Mouse (Mus musculus) liver, adult (tissue): ENCODE data around the gene Atp6v0a1.

ENCODE experiments used
- GATA4 ChIP-seq: IDR thresholded peaks from 2 replicates; pipeline ENCODE4 v1.6.1; 2014; ENCODE audit warnings: mild to moderate bottlenecking, low read length; ENCODE audit not compliant: insufficient replicate concordance

Atp6v0a1 gene

GRCm38 (mm10) chr11:101059473-101059872 lies 50.2 kb downstream of the Atp6v0a1 start:
- no peak for TF ChIP-seq GATA4

GRCm38 (mm10) chr11:101060126-101060525 lies 50.9 kb downstream of the Atp6v0a1 start:
- TF ChIP-seq GATA4: no peak

GRCm38 (mm10) chr11:101061049-101061448 lies 51.8 kb downstream of the Atp6v0a1 start:
- TF ChIP-seq GATA4: no peak

GRCm38 (mm10) chr11:101062165-101062884 lies 53.1 kb downstream of the Atp6v0a1 start:
- no peak for TF ChIP-seq GATA4

GRCm38 (mm10) chr11:101062971-101063675 lies 53.9 kb downstream of the Atp6v0a1 start:
- no peak for TF ChIP-seq GATA4

GRCm38 (mm10) chr11:101063676-101064327 lies 54.5 kb downstream of the Atp6v0a1 start:
- peak; percentile 51; the same call in 1 of the 2 replicates for TF ChIP-seq GATA4

GRCm38 (mm10) chr11:101064462-101064861 lies 55.2 kb downstream of the Atp6v0a1 start:
- no peak for TF ChIP-seq GATA4

GRCm38 (mm10) chr11:101065002-101065401 lies 55.8 kb downstream of the Atp6v0a1 start:
- no peak for TF ChIP-seq GATA4

GRCm38 (mm10) chr11:101066549-101067412 lies 57.5 kb downstream of the Atp6v0a1 start:
- TF ChIP-seq GATA4: no peak

GRCm38 (mm10) chr11:101069391-101070188 lies 60.3 kb downstream of the Atp6v0a1 start, which contains the start of gene Naglu:
Gene Naglu, plus strand, starts transcription at chr11:101070012.
- peak; percentile 5; the same call in 1 of the 2 replicates for TF ChIP-seq GATA4

GRCm38 (mm10) chr11:101070189-101070527 lies 60.9 kb downstream of the Atp6v0a1 start:
- no peak for TF ChIP-seq GATA4

GRCm38 (mm10) chr11:101070987-101071386 lies 61.7 kb downstream of the Atp6v0a1 start:
- no peak for TF ChIP-seq GATA4

- no peak for TF ChIP-seq GATA4
Measured at GRCm38 (mm10) chr11:101071810-101072428, 62.7 kb downstream of the Atp6v0a1 start.

- TF ChIP-seq GATA4: no peak
Measured at GRCm38 (mm10) chr11:101078121-101078520, 68.9 kb downstream of the Atp6v0a1 start, which contains the start of gene Hsd17b1. Gene Hsd17b1, plus strand, starts transcription at chr11:101078411.
